15 mouse cellular contexts compared by ENCODE assay signal in genomic region chr17:64772611-64773010, GRCm38 (mm10).
"Had no signal": no experiment of that assay in that cellular context is flagged by ENCODE, and none has a peak within 500 bp of the region (broad histone marks: within the 10 kb centered on the region; RNA-seq: fewer than 3 reads in every experiment).

No protein-coding gene starts in this region.

- H3K36me3 ChIP-seq: lung, embryonic 15.5 days; midbrain, embryonic 13.5 days; midbrain, embryonic 15.5 days; neural tube, embryonic 12.5 days; stomach, embryonic 15.5 days had no signal

- H3K4me1 ChIP-seq: lung, embryonic 15.5 days; megakaryocyte, embryonic 14.5 days; midbrain, embryonic 15.5 days; neural tube, embryonic 12.5 days; stomach, embryonic 15.5 days had no signal

- H3K27me3 ChIP-seq: lung, embryonic 15.5 days; midbrain, embryonic 13.5 days; midbrain, embryonic 15.5 days; neural tube, embryonic 12.5 days; stomach, embryonic 15.5 days had no signal

- H3K4me3 ChIP-seq: lung, embryonic 15.5 days; megakaryocyte, embryonic 14.5 days; midbrain, embryonic 13.5 days; midbrain, embryonic 15.5 days; neural tube, embryonic 12.5 days; stomach, embryonic 15.5 days had no signal

- DNase-seq: liver, postnatal 0 days; lung, adult 2 months; lung, postnatal 36 days; right cerebral cortex, postnatal 14 days; thymus, adult 2 months; thymus, postnatal 25 days; thymus, postnatal 4 days had no signal

- H3K27ac ChIP-seq: lung, embryonic 15.5 days; macrophage; midbrain, embryonic 13.5 days; midbrain, embryonic 15.5 days; neural tube, embryonic 12.5 days; stomach, embryonic 15.5 days; stomach, postnatal 0 days had no signal
